Mouse (Mus musculus) hindbrain, embryonic 14.5 days (tissue): ENCODE results near the gene Elp1. TPM values are rescaled to one million over a fixed set of nuclear protein-coding genes. Genes with fewer than 3 reads are reported as not detected.

Experiments
- ATAC-seq: fragments of 200-750 bp; cut with Nextera tagmentation; 2 replicates; pipeline ENCODE4 v1.8.0; 2017; ENCODE audit warnings: moderate number of reproducible peaks, mild to moderate bottlenecking, moderate TSS enrichment, moderate library complexity; ENCODE audit not compliant: low FRiP score
- DNase-seq: peaks from one replicate; pipeline ENCODE4 v3.0.0-alpha.2; 2015; ENCODE audit warnings: low spot score
- H3K27ac ChIP-seq: fragments of 300-500 bp; sonication (generic); 2 replicates; pipeline ENCODE4 v1.5.1; 2014; ENCODE audit warnings: mild to moderate bottlenecking, moderate library complexity
- H3K27me3 ChIP-seq: fragments of 300-500 bp; sonication (generic); 2 replicates; pipeline ENCODE4 v1.6.1; 2014; ENCODE audit warnings: mild to moderate bottlenecking, low read length, mixed read lengths; ENCODE audit not compliant: control insufficient read depth, insufficient read depth
- H3K36me3 ChIP-seq: fragments of 300-500 bp; sonication (generic); replicated peaks from 2 replicates; pipeline ENCODE4 v1.6.1; 2014; ENCODE audit not compliant: control insufficient read depth, insufficient read depth
- H3K4me1 ChIP-seq: fragments of 300-500 bp; sonication (generic); replicated peaks from 2 replicates; pipeline ENCODE4 v1.6.1; 2014; ENCODE audit warnings: antibody characterized with exemption, low read length, mixed read lengths; ENCODE audit not compliant: control insufficient read depth, insufficient read depth
- H3K4me2 ChIP-seq: fragments of 300-500 bp; sonication (generic); replicated peaks from 2 replicates; pipeline ENCODE4 v1.6.1; 2014; ENCODE audit warnings: mild to moderate bottlenecking, moderate library complexity
- H3K4me3 ChIP-seq: fragments of 300-500 bp; sonication (generic); replicated peaks from 2 replicates; pipeline ENCODE4 v1.5.1; 2014; ENCODE audit warnings: mild to moderate bottlenecking, low read length
- H3K9ac ChIP-seq: fragments of 300-500 bp; sonication (generic); 2 replicates; pipeline ENCODE4 v1.6.1; 2014
- H3K9me3 ChIP-seq: fragments of 300-500 bp; sonication (generic); 2 replicates; pipeline ENCODE4 v1.6.1; 2016; ENCODE audit warnings: low read length; ENCODE audit not compliant: control insufficient read depth
- WGBS: fragments of 180-500 bp; shearing (Covaris S2); extraction: QIAGEN DNeasy Blood & Tissue Kit; methylation state at CpG from one replicate; pipeline ENCODE4 v1.1.7; 2014; 5-methylcytosine and 5-hydroxymethylcytosine counted together
- polyA plus RNA-seq: library from polyadenylated mRNA; unstranded; fragments of >200 nt; fragmentation: Nextera tagmentation; extraction: Ambion mirVana; gene quantifications from 2 replicates; pipeline ENCODE4 v1.2.1, GENCODE M21; 2014

Gene Elp1
- 82.5 and 83.0 TPM in 2 replicates for polyA plus RNA-seq

DNA sequence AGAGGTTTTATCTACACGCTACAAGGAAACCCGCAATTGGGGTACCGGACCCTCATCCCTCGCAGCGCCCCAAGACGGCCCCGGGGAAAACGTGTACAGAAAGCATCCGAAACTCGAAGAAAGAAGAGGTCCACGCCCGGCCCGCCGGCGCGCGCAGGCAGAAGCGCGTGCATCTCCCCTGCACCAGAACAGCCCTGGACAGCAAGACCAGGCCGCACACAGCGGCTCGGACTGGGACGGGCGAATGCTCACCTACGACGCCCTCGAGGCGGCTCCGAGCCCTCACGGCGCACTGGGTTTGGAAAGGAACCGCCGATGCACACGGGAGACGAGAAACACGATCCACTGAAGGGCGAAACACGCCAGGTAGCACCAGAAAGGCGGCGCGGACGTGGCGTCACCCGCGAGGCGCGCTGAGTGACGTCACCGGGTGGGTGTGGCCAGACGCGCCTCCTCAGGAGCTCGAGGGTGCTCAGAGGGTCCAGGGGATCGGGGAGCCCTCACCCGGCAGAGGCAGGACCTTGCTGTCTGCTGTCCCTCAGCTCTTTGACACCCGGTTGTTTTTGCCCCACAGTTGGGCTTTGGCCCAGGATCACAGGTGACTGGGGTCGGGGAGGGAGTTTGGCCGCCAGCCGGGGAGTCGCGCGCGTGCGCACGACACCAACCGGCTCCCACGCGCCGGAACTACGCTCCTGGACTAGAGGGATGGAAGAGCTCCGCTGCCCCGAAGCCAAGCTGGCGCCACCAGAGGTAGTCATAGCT, at the start of gene Elp1, which contains the start of gene Fam206a:
Elp1 (minus strand) TSS at position 425 of the 762 bp plus-strand sequence.
Fam206a (plus strand) TSS at position 439 of the 762 bp plus-strand sequence.
- H3K4me3 ChIP-seq, result peak within 1 kb of the TSS; percentile 82
- WGBS, result under 1% methylated on average over 72 of the region's 72 CpGs
- H3K36me3 ChIP-seq, result peaks cover 58% of the 10 kb centered on the region
- H3K27me3 ChIP-seq, result no peaks in the 10 kb centered on the region
- no peaks in the 10 kb centered on the region for H3K9me3 ChIP-seq
- ATAC-seq, result peak; percentile 96
- H3K9ac ChIP-seq, result peak within 1 kb of the TSS; percentile 84
- peak within 1 kb of the TSS; percentile 78 for H3K4me2 ChIP-seq
- DNase-seq, result peak; percentile 99
- H3K27ac ChIP-seq, result peak within 1 kb of the TSS; percentile 91
- H3K4me1 ChIP-seq, result peaks cover 24% of the 10 kb centered on the region

DNA sequence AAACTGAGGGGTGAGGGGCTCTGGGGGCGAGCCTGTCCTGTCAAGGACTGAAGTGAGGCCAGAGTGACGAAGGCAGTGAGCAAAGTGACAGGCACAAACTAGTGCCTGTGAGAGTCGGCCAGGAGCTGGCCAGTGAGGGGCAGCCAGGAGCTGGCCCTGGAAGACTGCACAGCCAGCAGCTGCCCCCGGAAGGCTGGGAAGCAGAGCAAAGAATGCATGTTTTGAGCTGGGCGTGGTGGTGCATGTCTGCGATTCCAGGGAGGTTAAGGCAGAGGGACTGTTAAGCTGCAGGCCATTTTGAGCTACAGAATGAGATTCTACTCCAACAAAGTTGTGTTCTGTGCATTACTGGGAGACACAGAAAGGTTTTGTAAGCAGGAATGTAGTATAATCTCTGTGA, 48.6 kb upstream of the Elp1 start:
- Histone ChIP-seq H3K9ac (no peak overlapping the region), H3K9me3 (no peaks in the 10 kb centered on the region), H3K4me1 (no peaks in the 10 kb centered on the region), H3K36me3 (0 out of 2 replicates have a peak, but pooled peaks cover 5% of the 10 kb centered on the region), H3K27ac (no peak overlapping the region), H3K4me2 (no peak overlapping the region), H3K27me3 (no peaks in the 10 kb centered on the region), H3K4me3 (no peak overlapping the region)
- no peak for DNase-seq
- 35% methylated on average over 6 of the region's 6 CpGs for WGBS
- no peak for ATAC-seq

DNA sequence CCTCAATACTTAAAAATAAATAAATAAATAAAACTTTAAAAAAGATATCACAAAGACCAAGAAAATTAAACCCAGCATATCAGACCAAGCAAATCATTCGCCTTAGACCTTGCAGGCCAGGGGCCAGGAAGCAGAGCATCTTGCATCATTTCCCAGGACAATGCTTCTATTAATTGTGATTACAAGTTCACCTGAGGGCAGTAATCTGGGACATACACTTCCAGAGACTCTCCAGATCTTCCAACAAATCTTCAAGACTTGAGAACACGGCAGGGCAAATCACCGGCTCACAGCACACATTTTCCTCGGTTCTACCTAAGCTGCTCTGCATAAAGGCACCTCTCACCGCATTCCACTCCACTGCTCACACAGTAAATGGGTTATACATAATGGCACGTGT, 45.9 kb upstream of the Elp1 start:
- no peak overlapping the region for H3K27ac ChIP-seq
- H3K9ac ChIP-seq, result no peak overlapping the region
- no peaks in the 10 kb centered on the region for H3K27me3 ChIP-seq
- no peak for DNase-seq
- H3K36me3 ChIP-seq, result peaks cover 18% of the 10 kb centered on the region
- 0 out of 2 replicates have a peak, but pooled peaks cover 6% of the 10 kb centered on the region for H3K9me3 ChIP-seq
- no peaks in the 10 kb centered on the region for H3K4me1 ChIP-seq
- no peak overlapping the region for H3K4me2 ChIP-seq
- 90% methylated on average over 6 of the region's 6 CpGs for WGBS
- ATAC-seq, result no peak
- no peak overlapping the region for H3K4me3 ChIP-seq

DNA sequence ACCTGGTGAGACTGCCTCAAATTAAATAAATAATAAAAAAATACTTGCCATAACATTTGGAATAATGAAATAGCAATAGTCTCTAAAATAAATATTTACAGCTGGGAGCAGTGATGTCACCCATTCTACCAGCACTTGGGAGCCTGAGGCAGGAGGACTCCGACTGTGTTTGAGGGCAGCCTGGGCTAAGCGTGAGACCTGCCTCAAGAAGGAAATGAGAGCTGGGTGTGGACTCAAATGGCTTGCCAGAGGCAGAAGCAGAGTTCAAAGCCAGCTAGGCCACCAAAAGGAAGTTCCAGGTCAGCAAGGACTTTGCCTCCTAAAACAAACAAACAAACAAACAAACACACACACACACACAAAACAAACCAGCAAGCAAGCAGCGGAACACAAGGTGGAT, 45.3 kb upstream of the Elp1 start:
- no peaks in the 10 kb centered on the region for H3K27me3 ChIP-seq
- H3K9me3 ChIP-seq, result 0 out of 2 replicates have a peak, but pooled peaks cover 6% of the 10 kb centered on the region
- ATAC-seq (no peak), DNase-seq (no peak)
- H3K27ac ChIP-seq, result no peak overlapping the region
- no peak overlapping the region for H3K9ac ChIP-seq
- H3K36me3 ChIP-seq, result peaks cover 18% of the 10 kb centered on the region
- H3K4me3 ChIP-seq, result no peak overlapping the region
- 92% methylated on average over 3 of the region's 3 CpGs for WGBS
- no peak overlapping the region for H3K4me2 ChIP-seq
- no peaks in the 10 kb centered on the region for H3K4me1 ChIP-seq

DNA sequence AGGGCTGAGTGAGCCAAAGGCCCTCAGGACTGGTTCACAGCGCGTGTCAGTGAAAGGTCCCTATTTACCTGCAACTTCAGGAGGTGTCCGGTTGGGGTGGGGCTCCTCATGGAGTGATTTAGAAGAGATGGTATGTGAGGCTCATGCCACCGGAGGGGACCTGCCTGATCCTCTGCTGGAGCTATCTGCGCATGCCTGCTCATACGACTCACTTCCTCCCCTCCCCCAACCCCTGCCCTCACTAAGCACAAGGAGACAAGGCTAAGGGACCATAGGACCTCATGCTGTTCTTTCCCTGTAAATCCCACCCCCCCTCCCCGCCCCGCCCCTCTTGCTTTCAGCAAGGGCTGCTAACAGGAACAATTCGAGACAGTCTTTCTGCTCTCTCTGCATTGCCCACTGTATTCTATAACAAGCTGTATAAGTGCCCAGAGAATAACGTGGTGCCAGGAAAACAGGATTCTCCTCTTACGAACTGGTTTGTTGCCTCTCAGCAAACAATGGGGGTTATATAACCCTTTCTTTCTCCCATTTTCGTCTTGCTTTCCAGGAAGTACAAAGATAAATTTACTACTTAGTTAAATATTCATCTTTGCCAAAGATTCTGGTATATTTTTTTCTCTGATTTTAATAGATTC, 43.9 kb upstream of the Elp1 start:
- Histone ChIP-seq H3K4me2 (no peak overlapping the region), H3K9me3 (0 out of 2 replicates have a peak, but pooled peaks cover 6% of the 10 kb centered on the region), H3K4me3 (no peak overlapping the region), H3K27ac (no peak overlapping the region), H3K27me3 (no peaks in the 10 kb centered on the region), H3K4me1 (no peaks in the 10 kb centered on the region), H3K9ac (no peak overlapping the region), H3K36me3 (peaks cover 24% of the 10 kb centered on the region)
- DNase-seq (no peak), ATAC-seq (no peak)
- 68% methylated on average over 12 of the region's 12 CpGs for WGBS

DNA sequence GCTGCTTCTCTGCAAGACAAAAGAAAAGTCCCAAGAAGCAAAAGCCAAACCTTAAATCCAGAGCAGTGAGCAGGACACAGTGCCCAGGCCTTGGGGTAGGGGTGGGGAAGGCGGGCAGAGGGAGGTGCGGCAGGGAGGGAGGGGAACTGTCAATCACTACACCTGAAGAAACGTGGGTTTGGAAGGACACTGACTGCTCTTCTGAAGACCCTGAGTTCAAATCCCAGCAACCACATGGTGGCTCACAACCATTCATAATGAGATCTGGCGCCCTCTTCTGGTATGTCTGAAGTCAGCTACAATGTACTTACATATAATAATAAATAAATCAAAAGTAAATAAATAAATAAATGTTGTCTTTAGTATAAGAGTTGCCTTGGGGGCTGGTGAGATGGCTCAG, 42.8 kb upstream of the Elp1 start:
- Histone ChIP-seq H3K27ac (no peak overlapping the region), H3K4me2 (no peak overlapping the region), H3K4me1 (no peaks in the 10 kb centered on the region), H3K9ac (no peak overlapping the region), H3K27me3 (no peaks in the 10 kb centered on the region), H3K9me3 (0 out of 2 replicates have a peak, but pooled peaks cover 6% of the 10 kb centered on the region), H3K36me3 (peaks cover 31% of the 10 kb centered on the region), H3K4me3 (no peak overlapping the region)
- WGBS, result 94% methylated on average over 4 of the region's 4 CpGs
- no peak for ATAC-seq
- DNase-seq, result no peak

DNA sequence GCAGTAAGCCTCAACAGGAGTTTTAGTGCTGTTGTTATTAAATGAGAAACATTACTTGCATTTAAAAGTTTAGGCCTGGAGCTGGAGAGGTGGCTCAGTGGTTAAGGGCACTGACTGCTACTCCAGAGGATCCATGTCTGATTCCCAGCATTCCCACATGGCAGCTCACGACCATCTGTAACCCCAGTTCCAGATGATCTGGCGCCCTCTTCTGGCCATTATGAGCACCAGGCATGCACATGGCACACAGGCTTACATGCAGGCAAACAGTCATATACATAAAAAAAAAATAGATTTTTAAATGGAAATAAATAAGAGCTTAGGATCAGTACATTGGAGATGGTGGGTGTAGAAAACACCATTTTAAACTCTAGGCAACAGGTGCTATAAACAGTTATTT, 41.8 kb upstream of the Elp1 start:
- Histone ChIP-seq H3K9ac (no peak overlapping the region), H3K36me3 (peaks cover 35% of the 10 kb centered on the region), H3K4me2 (no peak overlapping the region), H3K27me3 (no peaks in the 10 kb centered on the region), H3K27ac (no peak overlapping the region), H3K9me3 (0 out of 2 replicates have a peak, but pooled peaks cover 6% of the 10 kb centered on the region), H3K4me3 (no peak overlapping the region), H3K4me1 (no peaks in the 10 kb centered on the region)
- DNase-seq, result no peak
- no peak for ATAC-seq
- 90% methylated on average over 2 of the region's 2 CpGs for WGBS

DNA sequence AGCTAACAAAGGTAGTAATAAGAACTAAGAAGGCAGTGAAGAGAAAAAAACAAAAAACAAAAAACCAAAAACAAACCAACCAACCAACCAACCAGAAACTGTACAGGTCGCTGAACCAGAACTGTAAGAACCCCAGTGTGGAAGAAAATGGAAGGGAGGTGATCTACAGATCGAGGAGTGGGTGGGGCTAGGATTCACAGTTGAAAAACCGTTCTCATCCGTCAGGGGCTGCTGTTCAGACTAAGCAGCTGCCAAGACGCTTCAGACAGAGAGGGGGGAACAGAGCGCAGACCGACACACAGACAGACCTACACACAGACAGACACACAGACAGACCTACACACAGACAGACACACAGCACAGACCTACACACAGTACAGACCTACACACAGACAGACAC, 40.4 kb upstream of the Elp1 start:
- no peaks in the 10 kb centered on the region for H3K27me3 ChIP-seq
- H3K36me3 ChIP-seq, result peaks cover 49% of the 10 kb centered on the region
- H3K4me1 ChIP-seq, result no peaks in the 10 kb centered on the region
- no peak overlapping the region for H3K9ac ChIP-seq
- ATAC-seq, result no peak
- H3K9me3 ChIP-seq, result 0 out of 2 replicates have a peak, but pooled peaks cover 6% of the 10 kb centered on the region
- no peak overlapping the region for H3K27ac ChIP-seq
- no peak for DNase-seq
- no peak overlapping the region for H3K4me2 ChIP-seq
- no peak overlapping the region for H3K4me3 ChIP-seq
- WGBS, result 80% methylated on average over 7 of the region's 7 CpGs

DNA sequence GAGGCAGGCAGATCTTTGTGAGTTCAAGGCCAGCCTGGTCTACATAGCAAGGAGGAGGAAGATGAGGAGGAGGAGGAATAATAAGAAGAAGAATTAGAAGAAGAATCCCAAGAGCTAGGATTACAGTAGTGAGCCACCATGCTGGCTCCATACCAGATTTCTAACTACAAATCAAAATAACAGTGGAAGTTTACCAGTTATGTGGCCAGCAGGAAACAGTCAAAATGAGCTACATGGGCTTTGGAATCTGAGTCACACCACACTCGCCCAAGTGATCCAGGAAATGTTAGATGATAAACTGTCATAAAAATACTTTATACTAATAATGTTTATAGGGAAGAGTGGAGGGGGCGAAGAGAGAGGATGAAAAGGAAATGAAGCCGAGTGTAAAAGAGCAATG, 38.2 kb upstream of the Elp1 start:
- DNase-seq (no peak), ATAC-seq (no peak)
- H3K27ac ChIP-seq, result no peak overlapping the region
- H3K4me3 ChIP-seq, result no peak overlapping the region
- peaks cover 56% of the 10 kb centered on the region for H3K36me3 ChIP-seq
- WGBS, result 89% methylated on average over 3 of the region's 3 CpGs
- no peaks in the 10 kb centered on the region for H3K27me3 ChIP-seq
- no peaks in the 10 kb centered on the region for H3K4me1 ChIP-seq
- H3K4me2 ChIP-seq, result no peak overlapping the region
- 0 out of 2 replicates have a peak, but pooled peaks cover 6% of the 10 kb centered on the region for H3K9me3 ChIP-seq
- no peak overlapping the region for H3K9ac ChIP-seq
